Mouse (Mus musculus): ENCODE measurements around the gene Gm5416.
"Not testable (repeated sequence)": the region's sequence is repeated elsewhere in the genome, so short reads cannot be mapped to it uniquely, and the experiment has no call there.

Gm5416 gene

DNA sequence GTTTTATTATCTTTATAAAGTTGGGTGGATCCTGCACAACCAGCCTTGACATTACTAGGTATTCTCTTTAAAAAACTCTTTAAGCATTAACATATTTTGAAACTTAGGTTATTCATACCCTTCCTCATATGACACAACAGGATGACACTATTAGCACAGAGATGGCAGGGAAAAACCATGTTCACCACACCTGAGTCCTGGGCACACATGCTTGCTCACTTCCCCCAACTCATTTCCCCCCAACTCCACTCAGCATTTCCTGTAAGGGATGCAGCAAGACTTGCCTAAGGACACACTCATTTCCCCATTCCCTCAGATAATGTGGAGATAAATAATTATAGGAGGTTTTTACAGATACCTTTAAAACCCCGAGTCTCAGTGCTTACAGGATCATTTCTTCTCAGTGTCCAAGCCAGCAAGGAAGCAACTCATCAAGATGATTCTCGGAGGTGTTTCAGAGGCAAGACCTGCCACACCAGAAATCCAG lies at the start of gene Gm5416:
Gene Gm5416 (plus strand): TSS at position 437 of the 487 bp plus-strand sequence.
- DNase-seq (ENCODE audit: low spot score): no peak

DNA sequence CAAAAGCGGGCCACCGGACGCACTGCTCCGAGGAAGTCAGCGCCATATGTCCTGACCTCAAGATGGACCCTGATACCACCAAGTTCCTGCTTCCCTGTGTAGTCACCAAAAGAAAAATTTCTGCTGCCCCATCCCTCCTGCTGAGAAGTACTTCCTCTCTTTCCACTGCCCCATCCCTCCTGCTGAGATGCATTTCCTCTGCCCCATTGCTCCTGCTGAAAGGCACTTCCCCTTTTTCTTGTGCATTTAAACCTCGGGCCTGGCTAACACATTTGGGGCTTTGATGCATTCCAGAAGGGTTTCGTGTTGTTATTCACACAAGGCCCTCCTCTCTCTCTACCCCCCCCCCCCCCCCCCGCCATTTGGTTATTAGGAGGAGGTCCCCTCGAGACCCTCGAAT lies 42.4 kb upstream of the Gm5416 start:
- not testable (repeated sequence) for DNase-seq (ENCODE audit: low spot score)

DNA sequence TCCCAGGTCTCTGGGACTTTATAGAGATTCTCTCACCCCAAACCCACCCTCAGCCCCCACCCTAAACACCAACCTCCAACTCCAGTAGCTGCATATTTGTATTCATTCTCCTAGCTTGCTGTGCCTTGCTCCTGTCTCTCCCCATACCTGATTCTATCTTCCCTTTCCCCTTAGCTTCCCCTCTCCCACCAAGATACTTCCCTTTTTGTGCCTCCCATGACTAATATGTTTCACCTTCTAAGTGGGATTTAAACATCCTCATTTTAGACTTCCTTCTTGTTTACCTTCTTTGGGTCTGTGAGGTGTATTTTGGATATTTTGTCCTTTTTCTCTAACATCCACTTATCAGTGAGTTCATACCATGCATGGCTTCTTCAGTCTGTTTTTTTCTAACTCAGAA lies 34.1 kb upstream of the Gm5416 start:
- no peak for DNase-seq (ENCODE audit: low spot score)

DNA sequence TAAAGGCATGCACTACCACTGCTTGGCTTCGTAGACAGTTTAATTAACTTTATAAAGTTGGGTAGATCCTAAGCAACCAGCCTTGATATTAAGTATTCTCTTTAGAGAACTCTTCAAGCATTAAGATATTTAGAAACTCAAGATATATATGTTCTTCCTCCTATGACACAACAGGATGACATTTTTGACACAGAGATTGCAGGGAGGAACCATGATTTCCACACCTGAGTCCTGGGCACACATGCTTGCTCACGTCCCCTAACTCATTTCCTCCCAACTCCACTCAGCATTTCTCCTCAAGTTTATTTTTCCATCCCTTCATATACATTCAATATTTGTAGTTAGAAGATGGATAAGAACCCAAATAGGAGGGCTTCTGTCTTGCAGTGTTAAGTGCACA lies 30.3 kb upstream of the Gm5416 start:
- no peak for DNase-seq (ENCODE audit: low spot score)

DNA sequence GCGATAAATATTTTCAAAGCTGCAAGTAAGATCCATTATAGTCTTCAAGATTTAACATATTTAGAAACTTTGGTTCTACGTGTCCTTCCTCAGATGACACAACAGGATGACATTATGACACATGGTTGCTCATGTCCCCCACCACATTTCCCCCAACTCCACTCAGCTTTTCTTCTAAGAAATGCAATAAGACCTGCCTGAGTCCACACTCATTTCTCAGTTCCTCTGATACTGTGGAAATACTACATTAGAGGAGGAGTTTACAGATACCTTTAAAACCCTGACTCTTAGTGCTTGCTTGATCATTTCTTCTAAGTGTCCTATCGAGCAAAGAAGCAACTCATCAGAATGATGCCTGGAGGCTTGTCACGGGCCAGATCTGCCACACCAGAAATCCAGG lies 26.3 kb upstream of the Gm5416 start, which contains the start of gene Gm5483:
Gene Gm5483 (plus strand): TSS at position 301 of the 400 bp plus-strand sequence.
- DNase-seq (ENCODE audit: low spot score): not testable (repeated sequence)

DNA sequence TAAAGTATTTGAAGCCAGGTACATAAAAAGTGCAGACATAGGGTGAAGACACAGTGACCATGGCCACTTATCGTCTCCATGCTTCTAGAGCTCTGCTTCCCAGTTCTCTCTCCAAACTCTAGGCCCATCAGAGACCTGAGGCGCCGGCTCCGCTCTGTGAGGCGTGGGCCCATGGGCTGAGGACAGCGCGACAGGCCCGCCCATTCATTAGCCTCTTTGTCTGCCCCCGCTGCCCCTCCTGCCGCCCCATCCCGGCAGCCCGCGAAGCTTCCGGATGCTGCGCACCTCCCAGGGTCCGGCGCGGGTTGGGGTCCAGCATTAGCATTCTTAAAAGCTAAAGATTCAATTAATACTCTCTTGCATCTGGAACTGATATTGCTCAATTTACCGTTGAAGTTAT lies 11.0 kb upstream of the Gm5416 start:
- peak; percentile 10 for DNase-seq (ENCODE audit: low spot score)

DNA sequence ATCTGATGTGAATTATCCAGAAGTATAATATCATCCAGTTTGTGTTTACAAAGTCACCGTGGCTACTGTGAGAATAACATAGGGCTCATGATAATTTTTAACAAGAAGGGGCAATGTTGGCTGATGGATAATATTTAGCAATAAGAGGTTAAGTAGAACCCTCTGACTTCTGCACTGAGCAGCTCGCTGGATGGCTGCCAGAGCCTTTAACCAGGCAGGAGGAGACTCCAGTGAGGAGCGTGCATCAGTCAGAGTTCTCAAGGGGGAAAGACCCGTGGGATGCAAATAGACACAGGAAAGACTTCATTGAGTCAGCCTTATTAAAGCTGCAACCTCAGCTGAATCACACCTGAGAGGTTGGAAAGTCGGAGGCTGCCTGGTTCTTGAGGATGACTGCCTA lies 6.4 kb upstream of the Gm5416 start:
- DNase-seq (ENCODE audit: low spot score): no peak

DNA sequence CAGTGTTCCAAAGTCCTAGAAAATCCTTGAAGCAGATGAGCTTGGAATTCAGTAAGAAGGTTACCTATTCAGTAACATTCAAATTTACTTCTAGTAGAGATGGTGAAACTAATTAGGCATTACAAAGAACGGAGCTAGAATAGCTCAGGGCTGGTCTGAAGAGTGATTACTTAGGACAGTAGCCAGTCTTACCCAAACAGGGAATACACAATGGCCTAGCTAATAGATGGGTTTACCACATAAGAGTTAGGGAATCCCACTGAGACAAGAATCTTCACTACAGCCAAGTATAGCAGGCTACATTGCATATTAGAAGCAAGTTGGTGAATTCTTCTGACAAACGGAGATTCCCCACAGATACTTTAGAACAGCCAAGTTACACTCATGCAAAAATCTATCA lies 4.5 kb upstream of the Gm5416 start:
- DNase-seq (ENCODE audit: low spot score): not testable (repeated sequence)

DNA sequence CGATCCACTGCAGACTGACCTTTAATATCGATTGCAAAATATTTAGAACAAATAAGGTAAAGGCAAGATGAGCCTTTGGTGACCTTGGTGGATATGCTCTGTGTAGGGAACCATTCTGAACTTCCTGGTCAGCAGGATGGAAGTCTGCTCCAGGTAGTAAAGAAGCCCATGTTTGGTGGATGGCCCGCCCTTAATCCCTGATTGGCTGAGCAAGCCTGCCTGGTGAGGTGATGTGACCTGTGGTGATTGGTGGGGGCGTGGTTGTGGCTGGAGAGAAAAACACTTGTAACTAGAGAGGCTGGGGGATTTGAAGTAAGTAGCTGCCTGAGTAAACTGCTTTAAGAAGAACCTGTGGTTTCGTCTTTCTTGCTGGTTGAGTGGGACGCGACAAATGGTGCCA lies 11.0 kb downstream of the Gm5416 start, which contains the start of gene 2010005H15Rik:
Gene 2010005H15Rik (plus strand): TSS at position 301 of the 400 bp plus-strand sequence.
- DNase-seq (ENCODE audit: low spot score): not testable (repeated sequence)

DNA sequence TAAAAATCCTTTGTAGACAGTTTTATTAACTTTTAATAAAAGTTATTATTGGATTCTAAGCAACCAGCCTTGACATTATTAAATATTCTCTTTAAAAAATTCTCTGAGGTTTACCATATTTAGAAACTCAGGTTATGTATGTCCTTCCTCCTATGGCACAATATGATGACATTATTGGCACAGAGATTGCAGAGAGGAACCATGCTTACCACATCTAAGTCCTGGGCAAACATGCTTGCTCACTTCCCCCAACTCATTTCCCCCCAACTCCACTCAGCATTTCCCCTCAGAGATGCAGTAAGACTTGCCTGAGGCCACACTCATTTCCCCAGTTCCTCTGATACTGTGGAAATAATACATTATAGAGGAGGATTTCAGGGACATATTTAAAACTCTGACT lies 50.4 kb downstream of the Gm5416 start:
- DNase-seq (ENCODE audit: low spot score): not testable (repeated sequence)

Data from retina, embryonic 14.5 days (tissue).